Mouse (Mus musculus) mouse embryonic stem cell (cell line): ENCODE measurements around the gene Cplx1.
"Not testable (repeated sequence)": the region's sequence is repeated elsewhere in the genome, so short reads cannot be mapped to it uniquely, and the experiment has no call there.

ENCODE experiments used
- in situ Hi-C, 2 experiments: fragments of 300-500 bp; cut with MboI; formaldehyde crosslinking; loops; 1 replicate in 1 of 2; 3 replicates in 1 of 2; pipeline ENCODE4 v1.14.3; 2019 to 2020; ENCODE audit warnings: low sequenced_read_pairs in 2 of 2, low pct_unique_long_range_greater_than_20kb in 1 of 2, mixed read lengths in 1 of 2; ENCODE audit not compliant: unreplicated experiment in 1 of 2

Gene Cplx1

DNA sequence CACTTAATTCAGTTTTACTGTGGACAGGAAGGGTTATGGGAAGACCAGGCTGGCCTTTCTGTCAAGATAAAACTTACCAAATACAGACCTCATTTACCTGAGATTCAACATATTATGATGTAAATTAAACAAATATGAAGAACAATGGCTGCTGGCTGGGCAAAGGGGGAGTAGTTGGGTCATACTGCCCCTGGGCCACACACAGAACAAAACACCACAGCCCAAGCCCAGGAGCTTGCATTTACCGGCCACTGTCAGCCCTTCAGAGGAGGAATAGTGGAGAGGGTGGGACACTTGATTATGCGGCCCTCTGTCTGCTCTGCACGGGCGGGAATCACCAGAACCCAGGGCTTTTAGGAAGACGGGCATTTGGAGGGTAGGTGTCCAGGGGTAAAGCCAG is 30.9 kb downstream of the Cplx1 start:
- in situ Hi-C loops, result no loop called here

DNA sequence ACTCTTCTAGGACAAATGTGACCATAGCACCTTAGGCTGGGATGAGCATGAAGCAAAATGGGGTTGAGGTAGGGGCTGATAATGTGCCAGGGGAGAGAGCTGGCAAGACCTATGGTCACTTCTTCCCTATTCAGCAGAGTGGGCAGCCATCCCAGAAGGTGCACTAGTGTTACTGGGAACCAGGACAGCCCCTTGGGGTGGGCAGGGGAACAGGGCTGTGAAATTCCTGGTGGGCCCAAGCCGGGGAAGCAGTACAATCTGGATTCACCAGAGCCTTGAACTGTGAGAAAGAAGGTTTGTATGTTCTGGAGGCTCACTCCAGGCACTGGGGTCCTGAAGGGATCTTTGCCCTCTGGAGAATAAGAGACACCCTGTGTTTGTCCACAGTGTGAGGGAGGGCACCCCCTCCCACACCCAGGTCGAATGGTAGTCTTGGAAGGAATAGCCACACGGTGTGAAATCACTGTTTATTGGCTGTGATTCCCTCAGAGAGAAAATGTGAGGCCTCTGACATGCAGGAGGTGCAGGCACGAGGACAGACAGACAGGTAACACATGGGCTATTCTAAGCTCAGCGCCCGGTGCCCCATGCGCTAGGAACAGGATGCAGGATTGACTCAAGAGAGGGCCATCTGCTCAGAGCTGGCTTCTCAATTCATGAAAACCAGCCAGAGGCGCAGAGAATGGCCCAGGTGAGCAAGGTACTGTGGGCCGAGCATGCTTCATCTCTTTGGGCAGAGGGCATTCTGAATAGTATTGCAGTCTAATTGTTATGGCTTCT is 31.5 kb downstream of the Cplx1 start:
- in situ Hi-C loops, result no loop called here

DNA sequence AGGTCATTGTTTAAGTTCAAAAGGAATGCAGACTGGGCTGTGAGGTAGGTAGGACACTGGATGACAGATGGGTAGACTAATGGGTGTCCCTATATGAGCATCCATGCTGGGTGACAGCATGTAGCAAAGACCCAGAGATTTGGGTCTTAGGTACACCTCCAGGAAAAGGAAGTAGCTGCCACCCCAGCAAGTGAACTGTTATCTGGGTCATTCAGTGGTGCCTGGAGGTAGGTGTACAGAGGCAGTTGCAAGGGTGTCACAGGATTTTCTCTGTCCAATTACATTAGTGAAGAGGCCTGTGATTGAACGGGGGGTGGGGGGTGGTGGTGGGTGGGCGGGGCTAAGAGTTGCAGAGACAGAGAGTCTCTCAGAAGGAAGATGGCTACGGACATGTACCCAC is 33.2 kb downstream of the Cplx1 start:
- in situ Hi-C loops, result no loop called here

DNA sequence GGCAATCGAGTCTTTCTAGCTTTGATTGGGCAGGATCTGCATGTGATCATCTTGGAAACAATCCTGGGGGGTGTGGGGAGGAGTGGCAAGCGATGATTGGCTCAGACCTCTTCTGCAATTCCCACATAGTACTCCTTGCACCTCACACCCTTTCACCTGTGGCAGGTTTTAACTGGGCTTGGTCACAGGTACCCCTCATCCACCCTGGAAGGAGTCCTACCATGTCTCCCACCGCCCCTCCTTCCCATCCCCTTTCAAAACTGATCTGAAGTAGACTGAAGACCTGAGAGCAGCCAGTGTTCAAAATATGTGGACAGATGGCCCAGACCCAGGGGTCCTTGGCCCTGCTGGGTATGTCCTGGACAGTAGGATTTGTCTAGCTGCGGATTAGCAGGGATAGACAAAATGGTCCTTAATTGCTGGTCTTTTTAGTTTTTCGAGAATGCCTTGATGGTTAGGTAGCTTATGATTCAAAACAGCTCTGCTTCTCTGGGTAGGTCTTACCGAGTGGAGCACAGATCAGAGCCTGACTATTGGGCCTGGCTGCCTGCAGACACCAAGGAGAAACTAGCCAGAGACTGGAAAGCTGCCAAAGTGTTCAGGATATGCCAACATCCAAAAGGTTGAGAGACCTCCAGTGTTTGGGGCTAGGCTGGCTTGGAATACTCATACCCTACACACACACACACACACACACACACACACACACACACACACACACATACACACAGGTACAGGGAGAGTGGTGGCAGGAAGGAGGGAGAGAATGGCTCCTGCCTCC is 34.1 kb downstream of the Cplx1 start:
- in situ Hi-C loops, result no loop called here

DNA sequence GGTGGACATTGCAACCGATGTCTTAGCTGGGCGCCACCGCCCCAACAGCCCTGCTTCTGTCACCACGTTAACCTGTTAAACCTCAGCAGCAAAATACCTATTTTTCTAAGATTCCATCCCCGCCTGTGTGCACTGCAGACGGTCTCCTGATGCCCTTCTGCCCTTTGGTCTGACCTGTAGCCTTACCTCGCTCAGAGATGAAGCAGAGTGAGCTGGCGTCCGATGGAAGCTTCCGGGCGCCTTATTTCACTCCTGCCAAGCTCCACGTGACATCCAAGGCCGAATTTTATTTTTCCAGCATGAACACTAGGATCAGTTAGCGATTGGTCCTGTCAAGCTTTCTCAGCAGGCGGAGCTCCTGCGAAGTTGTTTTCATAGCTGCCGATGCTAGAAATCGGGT is 47.5 kb downstream of the Cplx1 start:
- in situ Hi-C loops, result no loop called here

DNA sequence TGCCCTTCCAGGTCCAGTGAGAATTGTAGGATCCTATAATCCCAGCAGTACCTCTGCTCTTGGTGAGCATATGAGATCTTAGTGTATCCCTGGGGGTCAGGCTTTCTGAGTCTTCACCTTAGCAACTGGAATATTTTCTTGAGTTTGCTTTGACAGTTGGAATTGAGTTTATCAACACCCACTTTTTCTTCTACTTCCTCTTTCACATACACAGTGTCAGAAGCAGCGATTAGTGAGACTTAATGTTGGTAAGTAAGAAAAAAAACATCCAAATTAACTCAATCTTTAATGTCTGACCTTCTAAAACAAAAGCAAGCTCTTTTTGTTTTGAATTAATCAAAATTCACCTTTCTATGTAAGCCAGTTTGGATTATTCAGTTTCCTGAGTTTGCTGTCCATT is 48.3 kb downstream of the Cplx1 start:
- in situ Hi-C loops, result no loop called here

DNA sequence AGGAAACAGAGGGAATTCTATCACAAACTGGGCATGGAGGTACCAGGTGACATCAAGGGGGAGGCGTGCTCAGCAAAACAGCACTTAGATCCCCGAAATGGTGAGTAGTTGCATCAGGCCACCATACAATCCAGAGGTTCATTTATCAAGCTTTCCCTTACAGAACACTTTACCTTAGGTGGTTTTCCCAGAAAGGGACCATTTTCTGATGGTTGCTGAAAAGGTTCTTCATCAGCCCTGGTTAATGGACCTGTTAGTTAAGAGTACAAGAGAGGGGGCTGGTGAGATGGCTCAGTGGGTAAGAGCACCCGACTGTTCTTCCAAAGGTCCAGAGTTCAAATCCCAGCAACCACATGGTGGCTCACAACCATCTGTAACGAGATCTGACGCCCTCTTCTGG is 63.7 kb downstream of the Cplx1 start:
- in situ Hi-C loops, result not testable (repeated sequence)

DNA sequence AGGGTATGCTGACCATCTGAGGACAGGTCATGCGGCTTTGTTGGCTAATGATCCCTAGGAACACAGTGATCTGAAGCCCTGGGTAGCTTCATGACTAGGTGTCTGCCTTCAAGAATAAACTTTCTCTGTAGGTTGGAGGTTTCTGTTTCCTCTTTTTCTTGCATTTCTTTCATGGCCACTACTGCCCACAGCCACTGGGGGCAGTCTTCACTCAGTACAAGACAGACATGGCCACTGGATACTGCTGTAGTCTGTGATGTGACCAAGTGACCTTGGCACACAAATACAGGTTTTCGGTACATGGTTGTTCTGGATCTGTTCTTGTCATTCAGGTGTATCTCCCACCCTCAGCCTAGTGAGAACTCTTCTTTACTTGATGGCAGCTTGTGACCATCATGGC is 64.6 kb downstream of the Cplx1 start:
- in situ Hi-C loops, result no loop called here

DNA sequence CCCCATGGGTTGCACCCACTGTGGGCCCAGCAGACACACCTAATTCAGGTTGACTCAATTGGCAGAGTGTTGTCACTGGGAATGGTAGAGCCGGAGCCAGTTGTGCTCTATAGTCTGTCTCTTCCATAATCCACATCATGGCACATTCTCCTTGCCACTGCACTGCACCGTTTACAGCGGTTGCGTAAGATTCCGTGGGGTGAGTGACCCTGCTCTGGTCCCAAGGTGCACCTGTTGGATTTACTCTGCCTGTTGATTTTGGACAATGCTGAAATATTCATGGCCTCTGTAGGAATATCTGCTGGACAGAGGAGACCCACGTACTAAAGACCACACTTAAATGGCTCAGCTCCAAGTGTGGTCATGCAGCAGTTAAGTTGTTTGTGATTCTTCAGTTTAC is 66.8 kb downstream of the Cplx1 start:
- in situ Hi-C loops, result no loop called here

DNA sequence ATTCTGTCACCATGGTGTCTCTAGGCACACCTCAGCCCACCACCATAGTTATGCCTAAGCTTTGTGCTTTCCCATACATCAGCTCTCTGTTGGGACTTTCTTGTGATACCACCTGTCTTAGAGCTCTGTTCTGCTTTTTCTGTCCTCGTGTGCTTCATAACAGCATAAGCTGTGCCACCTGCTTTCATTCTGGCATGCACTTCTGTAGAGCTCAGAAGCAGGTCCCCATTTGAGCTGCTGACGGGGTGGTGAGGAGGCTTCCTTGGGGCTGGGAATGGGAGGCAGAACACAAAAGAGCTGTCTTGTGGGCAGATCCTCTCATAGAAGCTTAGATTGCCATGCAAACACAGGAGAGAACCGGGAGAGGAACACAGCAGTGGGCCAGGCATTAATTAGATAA is 73.8 kb downstream of the Cplx1 start:
- in situ Hi-C loops, result no loop called here

DNA sequence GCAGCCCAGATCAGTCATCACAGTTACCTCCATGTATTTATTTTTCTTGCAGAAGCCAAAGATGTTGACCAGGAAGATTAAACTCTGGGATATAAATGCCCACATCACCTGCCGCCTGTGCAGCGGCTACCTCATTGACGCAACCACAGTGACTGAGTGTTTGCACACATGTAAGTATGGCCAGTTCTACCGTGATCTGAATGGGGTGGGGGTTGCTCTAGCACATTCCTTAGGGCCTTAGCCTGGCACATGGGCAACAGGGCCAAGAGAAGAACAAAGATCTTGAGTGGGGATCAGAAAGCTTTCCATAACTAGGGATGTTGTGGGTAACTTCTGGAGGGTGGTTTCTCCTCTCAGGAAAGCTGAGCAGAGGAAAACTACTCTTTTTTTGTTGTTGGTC is 76.1 kb downstream of the Cplx1 start:
- in situ Hi-C loops, result no loop called here

DNA sequence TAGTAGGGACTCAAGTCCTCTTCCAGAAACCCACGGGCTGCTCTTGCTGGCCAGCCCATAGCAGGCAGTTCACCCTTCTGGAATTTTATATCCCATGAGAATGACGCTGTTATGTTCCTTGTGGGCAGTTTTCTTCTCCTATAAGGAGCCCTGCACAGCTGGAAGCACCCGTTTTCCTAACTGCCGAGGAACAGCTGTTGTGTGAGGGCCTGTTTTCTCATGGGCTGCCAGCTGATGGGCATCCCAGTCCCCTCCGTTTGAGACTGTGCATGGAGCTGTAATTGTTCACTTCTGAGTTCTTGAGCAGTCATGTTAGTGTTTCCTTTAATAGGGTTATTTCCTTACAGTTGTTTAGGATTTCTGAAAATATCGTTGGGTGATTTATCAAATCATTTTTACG is 80.2 kb downstream of the Cplx1 start:
- in situ Hi-C loops, result no loop called here
